Mouse (Mus musculus) bone marrow macrophage, adult 2 months (primary cell): Measurements from ENCODE around the gene Nckap5.

ENCODE experiments used
- CTCF ChIP-seq: IDR thresholded peaks from 2 replicates; pipeline ENCODE4 v1.5.1; 2012; ENCODE audit warnings: low read depth, mild to moderate bottlenecking, low read length, moderate library complexity
- POLR2A ChIP-seq: IDR thresholded peaks from 2 replicates; pipeline ENCODE4 v1.6.1; 2012; ENCODE audit warnings: mild to moderate bottlenecking, low read depth, low read length, borderline replicate concordance

DNA sequence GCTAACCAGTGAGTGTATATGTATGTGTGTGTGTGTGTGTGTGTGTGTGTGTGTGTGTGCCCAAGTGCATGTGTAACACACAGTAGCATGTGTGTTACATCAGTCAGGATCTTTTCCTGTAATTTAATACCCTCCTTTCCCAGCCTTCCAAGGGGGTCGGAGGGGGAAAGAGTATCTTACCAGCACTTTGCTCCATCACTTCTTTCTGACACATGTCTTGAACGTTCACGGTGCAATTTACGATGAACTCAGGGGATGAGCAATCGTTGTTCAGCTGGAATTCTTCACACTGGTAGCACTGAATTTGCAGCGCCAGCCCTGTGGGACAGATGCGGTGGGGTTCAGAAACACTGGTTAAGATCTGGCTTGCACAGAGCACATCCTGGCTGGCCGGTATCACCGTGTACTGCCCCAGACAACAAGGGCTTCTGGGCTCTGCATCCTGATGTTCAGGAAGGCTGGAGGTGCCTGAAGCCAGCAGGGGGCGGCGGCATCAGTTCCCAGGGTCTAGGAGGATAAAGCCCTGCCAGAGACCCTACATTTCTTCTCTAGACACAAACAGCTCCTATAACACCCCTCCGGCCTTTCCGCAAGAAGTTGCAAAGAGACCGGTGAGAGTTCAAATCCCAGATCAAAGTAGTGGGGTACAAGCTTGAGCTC is 920.3 kb downstream of the Nckap5 start:
- TF ChIP-seq CTCF (no peak), POLR2A (no peak)
